Mouse (Mus musculus): ENCODE data around the gene Psmb3.
"Not testable (repeated sequence)": the region's sequence is repeated elsewhere in the genome, so short reads cannot be mapped to it uniquely, and the experiment has no call there.

Psmb3 gene

DNA sequence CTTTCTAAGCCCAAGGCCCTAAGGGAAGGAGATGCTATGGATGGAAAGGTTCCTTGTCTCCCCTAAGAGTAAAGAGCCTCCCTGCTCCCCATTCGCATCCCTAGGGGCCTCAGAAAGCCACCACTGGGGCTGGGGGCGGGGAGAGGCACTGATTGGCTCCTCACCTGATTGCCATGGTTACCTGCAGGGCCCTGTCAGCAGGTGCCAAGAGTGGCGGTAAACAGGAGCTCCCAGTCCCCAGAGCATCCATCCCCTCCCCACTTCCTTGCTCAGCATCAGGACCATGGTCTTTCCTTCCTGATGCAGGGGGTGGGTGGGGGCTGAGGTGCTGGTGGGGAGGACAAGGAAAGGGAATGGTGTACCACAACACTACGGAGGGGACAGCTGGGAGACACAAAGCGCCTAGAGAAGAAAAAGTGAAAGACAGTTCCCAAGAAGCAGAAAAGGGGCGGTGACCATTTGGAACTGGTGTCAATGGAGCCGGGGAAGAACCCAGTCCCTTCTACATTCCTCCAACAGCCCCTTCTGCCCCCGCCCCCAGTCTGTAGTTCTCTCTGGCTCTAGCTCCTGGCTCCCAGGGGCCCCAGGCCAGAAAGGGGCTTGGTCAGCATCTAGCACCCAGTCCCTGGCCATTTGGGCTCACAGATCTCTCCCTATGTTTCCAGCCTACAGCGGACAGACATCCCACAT is 7.3 kb upstream of the Psmb3 start:
- no peak for DNase-seq (ENCODE audit: low spot score)

DNA sequence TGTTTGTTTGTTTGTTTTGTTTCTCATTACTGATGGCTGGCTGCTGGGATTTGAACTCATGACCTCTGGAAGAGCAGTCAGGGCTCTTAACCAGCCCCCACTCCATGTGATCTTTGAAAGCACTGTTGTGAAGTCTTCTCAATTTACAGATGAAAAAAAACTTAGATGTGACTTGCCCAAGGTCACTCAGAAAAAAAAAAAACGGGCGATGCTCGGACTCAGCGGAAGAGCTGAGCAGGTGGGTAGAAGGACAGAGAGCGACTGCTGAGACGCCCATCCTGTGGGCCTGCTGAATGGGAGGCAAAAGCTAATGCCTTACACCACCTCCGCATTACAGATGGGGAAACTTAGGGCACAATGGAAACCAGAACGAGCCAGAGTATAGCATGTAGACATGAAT is 6.5 kb upstream of the Psmb3 start:
- no peak for DNase-seq (ENCODE audit: low spot score)

DNA sequence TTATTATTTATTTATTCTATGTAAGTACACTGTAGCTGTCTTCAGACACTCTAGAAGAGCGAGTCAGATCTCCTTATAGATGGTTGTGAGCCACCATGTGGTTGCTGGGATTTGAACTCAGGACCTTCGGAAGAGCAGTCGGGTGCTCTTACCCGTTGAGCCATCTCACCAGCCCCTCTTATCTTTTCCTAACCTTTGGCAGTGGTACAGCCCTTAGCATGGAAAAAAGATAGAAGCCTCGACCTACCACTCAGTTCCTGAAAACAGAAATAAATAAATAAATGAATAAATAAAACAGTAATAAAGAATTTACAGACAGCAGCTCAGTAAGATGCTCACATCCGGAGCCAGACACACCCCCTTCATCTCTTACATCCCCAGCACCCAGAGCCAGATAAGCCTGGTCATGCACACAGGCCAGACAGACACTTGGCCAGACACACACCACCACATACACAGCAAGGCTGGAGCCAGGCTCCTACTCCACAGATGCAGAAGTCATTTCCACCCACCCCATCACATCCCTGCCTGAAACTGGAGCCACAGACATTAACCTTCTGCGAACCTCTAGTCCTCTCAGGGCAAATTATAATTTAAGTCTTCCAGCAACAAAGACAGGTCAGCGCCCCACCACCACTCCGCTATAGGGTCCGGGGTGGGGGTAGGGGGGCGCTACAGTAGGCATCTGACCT is 5.9 kb upstream of the Psmb3 start:
- no peak for DNase-seq (ENCODE audit: low spot score)

DNA sequence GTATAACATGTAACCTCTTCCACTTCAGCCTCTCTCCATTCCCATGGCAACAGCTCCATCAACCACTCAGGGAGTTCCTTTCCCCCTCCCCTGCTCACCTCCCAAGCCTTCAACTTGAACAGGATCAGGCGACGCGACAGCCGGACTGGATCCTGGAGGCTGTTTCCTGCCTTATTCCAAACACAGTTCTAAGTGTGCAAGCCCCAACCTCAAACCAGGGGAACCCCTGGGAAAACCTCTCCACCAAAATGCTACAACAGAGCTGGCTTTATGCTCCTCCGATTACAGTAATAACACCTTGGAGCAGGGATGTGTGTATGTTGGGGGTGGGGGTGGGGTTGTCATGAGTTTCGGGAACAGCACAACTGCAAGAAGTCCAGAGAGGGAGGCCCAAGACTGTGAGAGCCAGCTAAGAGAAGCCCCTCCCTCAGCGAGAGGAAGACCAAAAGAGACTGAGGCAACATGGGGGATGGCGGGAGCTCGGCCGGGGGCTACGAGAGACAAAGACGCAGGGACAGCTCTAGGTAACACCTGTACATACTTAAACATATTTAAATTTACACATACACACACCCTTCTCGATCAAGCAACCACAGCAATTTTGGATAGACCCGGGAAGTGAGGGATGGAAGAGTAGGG is 5.2 kb upstream of the Psmb3 start:
- DNase-seq (ENCODE audit: low spot score), result no peak

DNA sequence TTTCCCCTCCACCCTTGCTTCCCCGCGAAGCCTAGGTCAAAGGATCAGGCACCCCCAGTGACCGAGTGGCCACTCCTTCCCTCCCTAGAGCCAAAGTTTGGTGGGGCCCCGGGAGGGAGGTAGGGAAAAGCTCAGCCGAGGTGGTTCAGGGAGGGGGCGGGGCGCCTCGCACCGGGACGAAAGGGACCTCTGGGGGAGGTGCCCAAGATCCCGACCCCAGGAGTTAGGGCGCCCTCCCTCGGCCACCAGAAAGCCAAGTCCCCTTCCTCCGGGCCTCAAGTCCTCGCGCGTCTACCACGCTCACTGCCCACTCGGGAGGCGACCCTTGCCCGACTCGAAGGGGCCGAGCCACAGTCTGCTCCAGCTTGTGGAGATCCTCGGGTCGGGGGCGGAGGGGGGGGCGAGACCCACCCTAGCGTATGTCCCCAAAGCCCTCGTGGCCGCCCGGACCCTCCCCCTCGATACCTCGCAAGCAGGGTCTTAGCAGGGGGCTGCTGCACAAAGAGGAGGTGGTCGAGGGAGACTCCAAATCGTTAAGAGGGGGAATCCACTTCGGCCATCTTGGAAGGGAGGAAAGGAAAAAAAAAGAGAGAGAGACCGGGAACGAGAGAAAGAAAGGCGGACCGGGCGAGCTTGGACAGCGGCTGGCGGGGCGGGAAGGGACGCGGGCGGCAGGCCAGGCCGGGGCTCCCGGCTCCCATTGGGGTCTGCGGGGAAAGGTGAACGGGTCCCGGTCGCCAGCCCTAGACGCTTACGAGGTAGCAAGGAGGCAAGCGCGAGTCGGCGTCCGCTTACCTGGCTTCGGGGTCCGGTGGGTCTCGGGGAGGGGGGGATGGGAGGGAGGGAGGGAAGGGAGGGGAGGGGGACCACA is 4.2 kb upstream of the Psmb3 start:
- no peak for DNase-seq (ENCODE audit: low spot score)

DNA sequence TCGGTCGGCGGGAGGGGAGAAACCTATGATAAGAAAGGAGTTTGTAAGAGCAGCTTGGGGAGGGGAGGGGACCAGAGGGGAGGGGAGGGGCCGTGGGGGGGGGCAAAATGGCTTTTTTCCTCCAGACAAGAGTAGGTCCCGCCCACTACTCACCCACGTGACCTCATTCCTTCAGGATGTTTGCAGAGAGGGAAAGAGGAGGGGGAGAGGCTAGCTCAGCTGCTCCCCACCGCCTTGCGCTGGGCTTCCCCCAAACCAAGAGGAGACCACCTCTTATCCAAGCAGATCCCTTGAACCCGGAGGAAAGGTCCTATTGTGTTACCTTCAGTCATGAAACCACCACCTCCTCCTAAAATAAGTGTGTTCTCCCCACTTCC is 3.6 kb upstream of the Psmb3 start:
- no peak for DNase-seq (ENCODE audit: low spot score)

DNA sequence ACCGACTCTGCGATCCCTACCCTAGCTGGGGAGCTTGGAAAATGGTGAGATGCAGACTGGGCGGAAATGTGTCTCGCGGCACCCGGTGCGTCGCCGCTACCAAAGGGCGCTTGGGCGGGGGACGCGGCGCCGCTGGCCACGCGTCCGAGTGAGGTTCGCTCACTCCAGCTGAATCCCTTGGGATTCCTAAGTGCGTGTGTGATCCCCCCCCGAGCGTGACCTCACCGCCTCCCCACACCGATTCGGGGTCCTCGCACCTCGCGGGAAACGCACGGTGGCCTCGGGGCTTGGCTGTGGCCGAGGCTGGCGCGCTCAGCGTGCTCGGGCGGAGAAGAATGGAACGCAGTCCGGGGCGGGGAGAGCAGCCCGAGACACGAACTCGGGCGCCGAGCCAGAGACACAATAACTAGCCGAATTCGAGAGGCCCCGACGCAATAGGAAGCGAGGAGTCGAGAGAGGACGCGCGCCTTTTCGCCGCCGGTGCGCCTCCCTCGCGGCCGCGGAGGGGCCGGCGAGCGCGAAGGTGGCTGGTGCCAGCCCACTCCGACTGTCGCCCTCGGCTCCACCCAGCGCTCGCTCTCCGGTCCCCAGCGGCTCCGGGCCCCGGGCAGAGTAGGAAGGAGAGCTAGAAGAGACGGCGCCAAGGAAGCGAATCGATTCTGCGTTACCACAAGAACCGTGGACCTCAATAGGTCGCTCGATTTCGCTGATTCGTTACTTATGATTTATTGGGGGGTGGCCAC is 3.0 kb upstream of the Psmb3 start, which contains the start of gene Pcgf2:
Gene Pcgf2 (minus strand): TSS at position 495 of the 743 bp plus-strand sequence.
- DNase-seq (ENCODE audit: low spot score), result no peak

DNA sequence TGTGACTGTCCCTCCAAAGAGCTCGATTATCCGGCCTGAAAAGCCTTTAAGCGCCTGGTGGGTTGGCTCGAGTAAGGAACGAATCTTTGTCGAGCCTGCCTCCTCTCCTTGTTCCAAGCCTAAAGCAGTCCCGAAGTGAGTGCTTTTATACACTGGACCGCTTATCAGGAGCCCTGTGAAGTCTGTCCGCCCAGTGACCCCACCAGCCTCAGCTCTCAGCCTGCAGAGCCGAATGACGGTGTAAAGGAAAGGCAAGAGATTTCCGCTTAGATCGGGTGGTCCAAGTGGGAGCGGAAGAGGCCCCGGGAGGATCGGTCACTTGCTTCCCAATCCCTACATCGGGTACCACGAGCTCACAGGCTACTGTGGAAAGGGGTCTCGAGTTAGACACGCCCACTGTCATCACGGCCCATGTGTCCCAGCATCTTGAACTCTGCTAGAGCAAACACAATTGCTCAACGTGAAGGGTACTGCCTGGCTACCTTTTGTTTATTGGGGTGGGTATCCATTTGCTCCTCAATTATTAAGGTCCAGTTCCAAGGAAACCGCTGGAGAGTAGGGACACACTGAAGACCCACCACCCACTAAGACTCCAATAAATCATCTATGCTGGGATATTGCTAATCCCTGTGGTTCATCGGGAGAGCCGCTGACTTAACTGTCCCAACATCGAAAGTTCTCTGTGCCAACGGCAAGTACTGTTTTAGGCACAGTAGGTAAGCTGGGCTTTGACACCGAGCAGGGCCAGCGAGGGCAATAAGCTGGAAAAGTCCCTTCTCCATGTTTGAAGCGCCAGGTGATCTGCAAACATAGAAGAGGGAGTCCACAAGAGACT is 2.2 kb upstream of the Psmb3 start:
- no peak for DNase-seq (ENCODE audit: low spot score)

DNA sequence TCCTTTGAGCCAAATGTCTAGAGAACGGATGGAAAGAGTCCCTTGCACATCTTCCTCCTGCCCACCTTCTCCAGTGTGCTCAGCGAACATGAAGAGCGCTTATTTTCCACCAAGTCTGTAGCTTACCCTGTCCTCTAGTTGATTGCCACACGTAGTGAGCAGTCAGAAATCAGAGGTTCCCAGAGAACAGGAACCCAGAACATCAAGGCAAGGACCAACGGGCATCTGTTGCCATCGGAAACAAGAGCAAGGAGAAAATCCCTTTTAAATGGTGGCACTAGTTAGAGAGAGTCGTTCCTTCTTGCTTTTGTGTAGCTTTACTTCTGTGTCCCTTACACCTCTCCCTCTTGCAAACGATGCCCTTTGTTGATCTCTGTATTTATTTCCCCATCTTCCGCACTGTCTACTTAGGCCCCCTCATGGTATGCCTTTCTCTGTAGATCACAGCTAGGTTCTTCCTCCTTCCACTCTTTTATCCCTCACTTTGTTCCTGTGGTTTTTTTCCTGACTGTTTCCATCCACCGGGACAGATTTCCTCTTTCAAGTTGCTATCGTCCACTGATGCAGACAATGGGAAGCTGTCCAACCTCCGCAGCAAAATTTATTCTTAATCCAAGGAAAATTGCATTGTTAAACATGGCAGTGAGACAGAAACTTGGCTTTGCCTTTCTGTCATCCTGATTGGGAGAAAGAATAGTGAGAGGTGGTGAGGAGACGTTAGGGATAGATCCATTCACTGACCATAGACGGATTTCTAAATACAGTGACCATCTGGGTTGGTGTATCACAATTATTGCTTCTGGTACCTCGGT is 1.4 kb upstream of the Psmb3 start:
- DNase-seq (ENCODE audit: low spot score), result no peak

DNA sequence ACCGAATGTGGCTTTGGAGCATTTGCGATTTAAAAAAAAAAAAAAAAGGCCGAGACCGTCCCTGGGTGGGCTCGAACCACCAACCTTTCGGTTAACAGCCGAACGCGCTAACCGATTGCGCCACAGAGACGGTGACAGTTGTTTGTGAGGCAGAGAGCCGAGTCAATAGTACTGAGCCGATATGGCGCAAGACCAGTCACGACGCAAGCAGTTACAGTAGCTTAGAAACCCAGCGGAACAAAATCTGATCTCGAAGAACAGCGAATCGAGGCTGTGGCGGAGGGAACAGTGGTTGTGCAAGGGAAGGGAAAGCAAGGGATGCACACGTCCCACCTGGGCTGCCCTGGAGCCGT is 830 bp upstream of the Psmb3 start:
- DNase-seq (ENCODE audit: low spot score), result peak; percentile 82

DNA sequence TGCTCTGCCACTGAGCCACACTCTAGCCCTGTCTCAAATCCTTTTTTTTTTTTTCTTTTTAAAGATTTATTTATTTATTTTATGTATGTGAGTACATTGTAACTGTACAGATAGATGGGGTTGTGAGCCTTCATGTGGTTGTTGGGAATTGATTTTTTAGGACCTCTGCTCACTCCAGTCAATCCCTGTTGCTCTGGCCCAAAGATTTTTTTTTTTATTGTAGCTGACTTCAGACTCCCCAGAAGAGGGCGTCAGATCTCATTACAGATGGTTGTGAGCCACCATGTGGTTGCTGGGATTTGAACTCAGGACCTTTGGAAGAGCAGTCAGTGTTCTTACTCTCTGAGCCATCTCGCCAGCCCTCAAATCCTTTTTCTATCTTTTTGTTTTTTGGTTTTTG is 6.9 kb downstream of the Psmb3 start:
- DNase-seq (ENCODE audit: low spot score), result not testable (repeated sequence)

DNA sequence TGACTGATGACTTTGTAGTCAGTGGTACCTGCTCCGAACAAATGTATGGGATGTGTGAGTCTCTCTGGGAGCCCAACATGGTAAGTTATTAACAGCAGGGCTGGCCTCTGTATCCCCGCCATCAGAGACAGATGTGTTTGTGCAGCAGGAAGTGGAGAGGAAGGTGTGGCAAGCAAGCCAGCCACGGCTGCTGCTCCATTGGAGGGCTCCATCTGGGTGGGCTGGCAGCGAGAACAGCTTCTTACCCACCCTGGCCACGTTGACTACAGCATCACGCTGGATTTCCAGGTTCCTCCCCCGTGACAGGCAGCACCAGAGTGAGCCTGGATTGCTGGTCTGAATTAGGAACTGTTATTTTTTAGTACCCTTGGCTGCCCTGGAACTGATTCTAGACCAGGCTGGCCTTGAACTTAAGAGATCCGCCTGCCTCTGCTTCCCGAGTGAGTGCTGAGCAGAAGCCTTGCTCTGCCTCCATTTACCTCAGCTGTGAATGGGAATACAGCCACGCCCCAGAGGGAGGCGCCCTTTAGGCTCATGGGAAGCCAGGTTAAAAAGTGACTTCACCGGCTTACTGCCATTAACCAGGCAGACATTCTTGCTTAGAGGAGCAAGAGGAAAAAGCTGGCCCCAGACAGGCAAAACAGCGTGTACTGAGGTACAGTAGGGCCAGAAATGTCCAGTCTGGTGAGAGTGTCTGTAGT is 8.2 kb downstream of the Psmb3 start:
- no peak for DNase-seq (ENCODE audit: low spot score)

DNA sequence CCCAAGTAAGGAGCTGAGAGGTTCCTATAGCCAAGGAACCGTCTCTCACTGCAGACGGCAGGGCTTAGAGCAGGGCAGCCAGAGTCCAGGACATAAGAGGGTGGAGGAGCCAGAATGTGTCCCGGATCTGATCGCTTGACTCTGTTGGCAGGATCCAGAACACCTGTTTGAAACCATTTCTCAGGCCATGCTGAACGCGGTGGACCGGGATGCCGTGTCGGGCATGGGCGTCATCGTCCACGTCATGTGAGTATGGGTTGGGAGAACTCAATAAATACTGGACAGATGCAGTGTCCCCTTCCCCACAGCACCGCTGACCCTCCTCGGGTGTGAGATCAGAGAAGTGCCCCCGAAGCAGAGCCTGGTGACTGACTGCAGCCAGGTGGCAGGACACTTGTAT is 9.1 kb downstream of the Psmb3 start:
- DNase-seq (ENCODE audit: low spot score), result no peak

DNA sequence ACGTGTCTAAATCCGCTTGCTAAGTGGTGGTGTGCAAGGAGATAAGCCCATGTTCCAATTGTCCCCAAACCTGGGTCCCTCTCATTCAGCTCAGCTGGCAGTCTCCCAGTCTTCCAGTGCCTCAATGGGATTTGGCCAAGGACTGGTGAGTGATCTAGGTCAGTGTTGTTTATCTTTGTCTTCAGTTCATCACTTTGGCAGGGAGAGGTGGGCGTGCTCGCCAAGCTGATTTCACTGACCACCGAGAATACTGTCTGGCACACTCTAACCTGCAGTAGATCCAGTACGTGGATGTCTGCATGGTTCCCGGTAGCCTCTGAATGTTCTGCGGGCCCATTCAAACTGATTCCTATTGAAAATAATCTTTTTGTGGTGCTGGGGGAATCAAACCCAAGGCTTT is 10.7 kb downstream of the Psmb3 start:
- no peak for DNase-seq (ENCODE audit: low spot score)

DNA sequence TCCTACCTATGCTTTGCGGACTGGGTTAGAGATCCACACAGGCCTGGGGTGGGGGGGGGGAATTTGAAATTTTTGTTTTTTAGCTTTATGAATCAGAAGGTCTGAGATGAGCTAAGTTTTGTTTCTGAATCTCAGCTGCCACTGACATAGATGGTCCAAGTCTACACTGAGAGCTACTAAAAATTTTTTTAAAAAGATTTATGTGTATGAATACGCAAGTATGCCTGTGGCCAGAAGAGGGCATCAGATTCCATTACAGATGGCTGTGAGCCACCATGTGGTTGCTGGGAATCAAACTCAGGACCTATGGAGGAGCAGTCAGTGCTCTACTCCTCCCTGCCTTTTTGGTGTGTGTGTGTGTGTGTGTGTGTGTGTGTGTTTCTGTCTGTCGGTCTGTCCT is 11.2 kb downstream of the Psmb3 start:
- DNase-seq (ENCODE audit: low spot score), result no peak

DNA sequence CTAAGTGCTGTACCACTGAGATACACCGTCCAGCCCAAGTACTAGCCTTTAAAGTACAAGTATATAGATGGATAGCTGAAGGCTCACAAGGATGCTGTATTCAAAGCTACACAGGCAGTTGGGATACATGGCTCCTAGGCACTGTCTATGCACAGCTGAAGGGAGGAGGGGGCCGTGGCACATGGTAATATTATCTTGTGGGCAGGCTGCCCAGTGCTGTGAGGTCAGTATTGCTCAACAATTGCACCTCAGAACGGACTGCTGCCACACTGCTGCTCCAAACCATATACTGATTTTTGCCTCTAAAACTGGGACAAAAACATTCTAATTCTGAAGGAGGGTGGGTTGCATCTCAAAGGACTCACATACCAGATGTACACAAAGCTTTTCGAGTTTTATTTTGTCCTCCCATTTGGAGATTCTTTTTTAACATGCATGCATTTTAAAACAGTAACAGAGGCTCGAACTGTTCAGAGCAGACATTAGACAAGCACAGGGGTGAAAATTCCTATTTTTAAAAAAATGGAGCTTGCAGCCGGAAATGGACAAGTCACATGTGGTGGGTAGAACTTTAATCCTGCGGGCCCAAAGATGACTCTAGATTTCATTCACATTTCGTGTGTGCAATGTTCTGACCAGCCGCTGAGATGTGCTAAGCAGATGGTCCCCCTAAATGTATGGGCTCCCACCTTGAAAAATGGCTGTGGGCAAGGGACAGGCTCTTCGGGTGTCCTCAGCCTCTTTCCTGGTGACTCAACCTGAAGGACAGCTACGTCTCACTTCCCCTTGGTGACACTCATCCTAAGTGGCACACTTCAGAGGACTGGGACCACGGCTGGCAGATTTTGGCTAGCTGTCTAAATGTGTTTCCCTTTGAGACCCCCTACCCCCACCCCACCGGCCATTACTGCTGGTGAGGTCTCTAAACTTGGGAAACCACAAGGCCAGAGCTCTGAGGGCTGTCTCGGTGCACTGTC is 11.9 kb downstream of the Psmb3 start:
- no peak for DNase-seq (ENCODE audit: low spot score)

DNA sequence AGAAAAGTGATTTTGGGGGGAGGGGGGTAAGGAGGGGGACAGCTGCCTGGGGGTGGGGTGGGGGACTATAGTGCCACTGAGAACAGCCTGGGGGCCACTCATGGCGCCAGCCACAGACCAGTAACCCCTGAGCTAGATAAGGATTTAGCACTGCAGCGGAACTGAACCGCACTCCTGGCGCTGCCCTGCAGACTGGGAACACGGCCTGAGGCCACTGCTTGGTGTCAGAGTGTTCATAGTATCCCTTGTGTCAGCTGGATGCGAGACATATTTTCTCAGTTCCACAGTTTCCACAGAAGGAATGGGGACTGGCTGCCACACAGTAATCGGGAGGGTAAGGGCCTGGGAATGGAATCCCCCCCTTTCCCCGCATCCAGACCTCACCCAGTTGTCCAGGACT is 12.8 kb downstream of the Psmb3 start:
- no peak for DNase-seq (ENCODE audit: low spot score)
